Mouse (Mus musculus): ENCODE data around the gene Pwwp2a. TPM values are rescaled to one million over a fixed set of nuclear protein-coding genes. Genes with fewer than 3 reads are reported as not detected.

Gene Pwwp2a
- total and polyA plus RNA-seq, 3 experiments, result 13.0 to 31.0 (median 15.2) TPM

- in situ Hi-C loops (cut with MboI; ENCODE audit: low pct_ligation_motif_present, low pct_unique_long_range_greater_than_20kb, low sequenced_read_pairs) (no loop called here), dilution Hi-C loops (cut with MboI; ENCODE audit: extremely low pct_ligation_motif_present, extremely low pct_unique_long_range_greater_than_20kb, low sequenced_read_pairs) (no loop called here)
- H3K4me2 ChIP-seq (ENCODE audit: insufficient read depth, low read depth, poor library complexity, severe bottlenecking), result no peak overlapping the region
- no peaks in the 10 kb centered on the region for H3K27me3 ChIP-seq (replicated peaks)
- no peak for DNase-seq (ENCODE audit: extremely low read depth)
- TF ChIP-seq USF2 (conservative IDR thresholded peaks at IDR 0.05; ENCODE audit: low read depth, low read length), result no peak
- no peak for TF ChIP-seq KAT2A (IDR thresholded peaks at IDR 0.05; ENCODE audit: insufficient replicate concordance, low read length)
- no peak for TF ChIP-seq TCF12 (IDR thresholded peaks at IDR 0.05; ENCODE audit: low read depth, low read length)
- TF ChIP-seq PAX5 (IDR thresholded peaks at IDR 0.05; ENCODE audit: low read length), result no peak
- no peak for TF ChIP-seq E2F4 (IDR thresholded peaks at IDR 0.05; ENCODE audit: insufficient replicate concordance, low read depth, low read length)
- TF ChIP-seq ZKSCAN1 (IDR thresholded peaks at IDR 0.05; ENCODE audit: borderline replicate concordance, low read depth, low read length), result no peak
- TF ChIP-seq CHD2 (IDR thresholded peaks at IDR 0.05; ENCODE audit: low read length), result no peak
- TF ChIP-seq MXI1 (IDR thresholded peaks at IDR 0.05; ENCODE audit: low read depth, low read length), result no peak
- no peak for TF ChIP-seq HCFC1 (IDR thresholded peaks at IDR 0.05; ENCODE audit: low read depth, low read length)
- TF ChIP-seq ETS1 (conservative IDR thresholded peaks at IDR 0.05; ENCODE audit: low read depth, low read length), result no peak
- no peak for TF ChIP-seq POLR2AphosphoS2 (IDR thresholded peaks at IDR 0.05; ENCODE audit: low read depth, low read length)
- no peak for TF ChIP-seq CTCF (conservative IDR thresholded peaks at IDR 0.05 in 1 of 2, IDR thresholded peaks at IDR 0.05 in 1 of 2; ENCODE audit: low read depth in 2 of 2, low read length in 2 of 2)
- no peak overlapping the region for H3K27ac ChIP-seq (ENCODE audit: insufficient read depth, low read depth)
- no peaks in the 10 kb centered on the region; a peak in 1 of 4 replicates for H3K4me1 ChIP-seq (ENCODE audit: control insufficient read depth in 1 of 2, insufficient read depth in 2 of 2)
- no peaks in the 10 kb centered on the region for H3K79me2 ChIP-seq (replicated peaks; ENCODE audit: control insufficient read depth, extremely low read depth, insufficient read depth, poor library complexity, severe bottlenecking)
- H3K36me3 ChIP-seq (replicated peaks in 1 of 2; ENCODE audit: control insufficient read depth in 1 of 2, insufficient read depth in 1 of 2, low read length in 1 of 2), result no peaks in the 10 kb centered on the region
- no peak overlapping the region for H3K4me3 ChIP-seq (replicated peaks in 1 of 3; ENCODE audit: low read depth in 2 of 3, low read length in 2 of 3, poor library complexity in 1 of 3)
- no peak overlapping the region for H3K9ac ChIP-seq (ENCODE audit: insufficient read depth, low read depth)
- H3K9me3 ChIP-seq (replicated peaks; ENCODE audit: low read length), result peaks cover 11% of the 10 kb centered on the region
Measured at GRCm38 (mm10) chr11:43638486-43638885, 43.3 kb upstream of the Pwwp2a start.

GRCm38 (mm10) chr11:43643180-43643591, 38.6 kb upstream of the Pwwp2a start:
- Histone ChIP-seq H3K4me3 (replicated peaks in 1 of 3; ENCODE audit: low read depth in 2 of 3, low read length in 2 of 3, poor library complexity in 1 of 3) (no peak overlapping the region), H3K36me3 (replicated peaks in 1 of 2; ENCODE audit: control insufficient read depth in 1 of 2, insufficient read depth in 1 of 2, low read length in 1 of 2) (no peaks in the 10 kb centered on the region), H3K79me2 (replicated peaks; ENCODE audit: control insufficient read depth, extremely low read depth, insufficient read depth, poor library complexity, severe bottlenecking) (no peaks in the 10 kb centered on the region), H3K4me2 (ENCODE audit: insufficient read depth, low read depth, poor library complexity, severe bottlenecking) (no peak overlapping the region), H3K4me1 (ENCODE audit: control insufficient read depth in 1 of 2, insufficient read depth in 2 of 2) (no peaks in the 10 kb centered on the region; a peak in 1 of 4 replicates), H3K9ac (ENCODE audit: insufficient read depth, low read depth) (no peak overlapping the region), H3K9me3 (replicated peaks; ENCODE audit: low read length) (peaks cover 15% of the 10 kb centered on the region), H3K27ac (ENCODE audit: insufficient read depth, low read depth) (no peak overlapping the region), H3K27me3 (replicated peaks) (no peaks in the 10 kb centered on the region)
- no peak for TF ChIP-seq EP300 (IDR thresholded peaks at IDR 0.05; ENCODE audit: low read length)
- no peak for TF ChIP-seq ZMIZ1 (IDR thresholded peaks at IDR 0.05; ENCODE audit: low read depth, low read length)
- dilution Hi-C loops (cut with MboI; ENCODE audit: extremely low pct_ligation_motif_present, extremely low pct_unique_long_range_greater_than_20kb, low sequenced_read_pairs) (no loop called here), in situ Hi-C loops (cut with MboI; ENCODE audit: low pct_ligation_motif_present, low pct_unique_long_range_greater_than_20kb, low sequenced_read_pairs) (no loop called here)
- no peak for DNase-seq (ENCODE audit: extremely low read depth)

GRCm38 (mm10) chr11:43645286-43645685, 36.5 kb upstream of the Pwwp2a start:
- Histone ChIP-seq H3K27ac (ENCODE audit: insufficient read depth, low read depth) (no peak overlapping the region), H3K9ac (ENCODE audit: insufficient read depth, low read depth) (no peak overlapping the region), H3K79me2 (replicated peaks; ENCODE audit: control insufficient read depth, extremely low read depth, insufficient read depth, poor library complexity, severe bottlenecking) (no peaks in the 10 kb centered on the region), H3K27me3 (replicated peaks) (no peaks in the 10 kb centered on the region), H3K36me3 (replicated peaks in 1 of 2; ENCODE audit: control insufficient read depth in 1 of 2, insufficient read depth in 1 of 2, low read length in 1 of 2) (no peaks in the 10 kb centered on the region), H3K9me3 (replicated peaks; ENCODE audit: low read length) (peaks cover 6% of the 10 kb centered on the region), H3K4me3 (replicated peaks in 1 of 3; ENCODE audit: low read depth in 2 of 3, low read length in 2 of 3, poor library complexity in 1 of 3) (no peak overlapping the region), H3K4me2 (ENCODE audit: insufficient read depth, low read depth, poor library complexity, severe bottlenecking) (no peak overlapping the region), H3K4me1 (ENCODE audit: control insufficient read depth in 1 of 2, insufficient read depth in 2 of 2) (no peaks in the 10 kb centered on the region; a peak in 1 of 4 replicates)
- in situ Hi-C loops (cut with MboI; ENCODE audit: low pct_ligation_motif_present, low pct_unique_long_range_greater_than_20kb, low sequenced_read_pairs), result no loop called here
- peak; percentile 21 for DNase-seq (ENCODE audit: extremely low read depth)
- TF ChIP-seq TCF12 (IDR thresholded peaks at IDR 0.05; ENCODE audit: low read depth, low read length) (no peak), RAD21 (IDR thresholded peaks at IDR 0.05; ENCODE audit: low read depth, low read length) (peak; percentile 25), IRF4 (IDR thresholded peaks at IDR 0.05; ENCODE audit: low read depth, low read length) (no peak), CTCF (conservative IDR thresholded peaks at IDR 0.05 in 1 of 2, IDR thresholded peaks at IDR 0.05 in 1 of 2; ENCODE audit: low read depth in 2 of 2, low read length in 2 of 2) (peak; percentile 55 to 74), KAT2A (IDR thresholded peaks at IDR 0.05; ENCODE audit: insufficient replicate concordance, low read length) (no peak), MEF2A (IDR thresholded peaks at IDR 0.05; ENCODE audit: borderline replicate concordance, low read depth, low read length) (no peak), MAFK (IDR thresholded peaks at IDR 0.05; ENCODE audit: insufficient replicate concordance, low read length) (no peak), MYC (IDR thresholded peaks at IDR 0.05; ENCODE audit: low read depth, low read length) (no peak), ZKSCAN1 (IDR thresholded peaks at IDR 0.05; ENCODE audit: borderline replicate concordance, low read depth, low read length) (no peak)
- dilution Hi-C loops (cut with MboI; ENCODE audit: extremely low pct_ligation_motif_present, extremely low pct_unique_long_range_greater_than_20kb, low sequenced_read_pairs), result no loop called here
